Mouse (Mus musculus) left cerebral cortex, adult 8-10 months (tissue): ENCODE measurements around the gene Lonrf2. TPM values are rescaled to one million over a fixed set of nuclear protein-coding genes. Genes with fewer than 3 reads are reported as not detected.

Source experiments
- DNase-seq, 2 experiments: peaks; one replicate each; pipeline ENCODE4 v3.0.0; 2022; ENCODE audit warnings: low spot score in 2 of 2
- total RNA-seq, 4 experiments: library from RNA; stranded (reverse); gene quantifications; 2 replicates each; pipeline ENCODE4 v1.2.4; 2022

The Lonrf2 gene
- 100 to 1,000 TPM; 109 to 123 (median 115) TPM for total RNA-seq

DNA sequence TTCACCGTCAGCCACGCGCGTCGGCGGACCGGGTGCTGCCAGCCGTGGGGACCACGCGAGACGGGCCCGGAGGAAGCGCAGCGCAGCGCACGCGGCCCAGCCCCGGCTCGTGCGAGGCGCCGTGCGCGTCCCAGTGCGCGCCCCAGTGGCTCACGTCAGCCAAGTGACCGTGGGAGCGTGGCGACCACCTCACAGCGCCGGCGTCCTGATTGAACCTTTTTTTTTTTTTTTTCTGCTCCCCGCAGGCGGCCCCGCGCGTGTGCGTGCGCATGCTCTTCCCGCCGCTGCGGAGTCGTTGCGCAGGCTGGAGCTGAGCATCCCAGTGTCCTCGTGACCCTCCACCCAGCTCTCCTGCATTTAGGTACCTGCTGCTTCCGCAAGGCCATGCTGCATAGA, at the start of gene Lonrf2:
TSS of gene Lonrf2 (minus strand) at position 235 of the 396 bp plus-strand sequence.
- peak; percentile 52 to 84 for DNase-seq

DNA sequence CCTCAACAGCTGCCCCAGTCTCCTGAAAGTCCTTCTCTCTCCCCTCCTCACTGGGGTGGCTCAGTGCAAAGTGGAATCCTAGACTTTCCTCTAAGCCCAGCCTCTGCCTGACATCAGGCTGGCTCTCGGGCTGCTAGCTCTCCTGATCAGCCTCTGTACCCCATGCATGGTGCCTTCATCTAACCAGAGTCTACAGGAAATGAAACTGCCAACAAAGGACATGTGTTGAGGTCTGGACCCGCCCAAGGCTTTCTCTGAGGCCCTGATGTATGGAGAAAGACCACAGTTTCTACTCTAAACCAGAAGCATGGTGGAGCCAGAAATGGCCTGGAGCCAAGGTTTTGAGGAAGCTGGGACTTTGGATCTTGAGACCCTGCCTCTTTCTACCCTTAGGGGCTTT, 49.4 kb upstream of the Lonrf2 start:
- DNase-seq, result no peak

DNA sequence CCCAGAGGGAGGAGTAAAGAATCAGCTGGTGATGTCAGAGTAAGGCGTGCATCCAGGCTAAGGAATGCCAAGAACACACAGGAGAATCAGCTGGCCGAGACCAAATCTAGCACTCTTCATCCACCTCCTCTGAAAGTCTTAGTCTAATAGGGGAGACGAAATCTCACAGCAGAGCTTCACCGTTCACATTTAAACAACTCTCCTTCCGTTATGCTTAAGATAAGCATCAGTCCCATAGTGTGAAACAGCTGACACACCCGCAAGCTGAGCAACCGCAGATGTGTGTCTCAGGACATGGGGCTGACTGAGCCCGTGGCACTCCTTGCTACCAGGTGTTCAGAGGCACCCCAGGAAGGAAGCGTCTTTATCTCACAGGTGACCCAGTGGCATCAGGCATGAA, 47.3 kb upstream of the Lonrf2 start:
- DNase-seq, result no peak

DNA sequence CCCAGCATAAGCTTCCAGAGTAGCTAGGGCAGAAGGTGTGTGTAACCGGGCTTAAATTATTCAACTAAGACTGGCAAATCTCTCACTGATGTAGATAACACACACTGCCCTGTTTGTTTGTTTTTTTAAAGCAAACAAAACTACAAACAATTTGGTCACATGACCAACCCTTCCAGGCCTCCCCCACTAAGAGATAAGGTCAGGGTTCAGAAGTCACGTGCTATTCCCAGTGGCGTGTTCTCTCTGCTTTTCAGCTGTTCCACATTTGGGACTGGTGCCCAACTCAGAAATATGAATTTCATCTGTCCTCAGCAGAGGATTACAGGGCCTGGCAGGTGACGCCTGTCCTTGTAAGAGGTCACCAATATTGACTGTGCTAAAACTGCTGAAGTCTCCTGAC, 46.2 kb upstream of the Lonrf2 start:
- no peak for DNase-seq

DNA sequence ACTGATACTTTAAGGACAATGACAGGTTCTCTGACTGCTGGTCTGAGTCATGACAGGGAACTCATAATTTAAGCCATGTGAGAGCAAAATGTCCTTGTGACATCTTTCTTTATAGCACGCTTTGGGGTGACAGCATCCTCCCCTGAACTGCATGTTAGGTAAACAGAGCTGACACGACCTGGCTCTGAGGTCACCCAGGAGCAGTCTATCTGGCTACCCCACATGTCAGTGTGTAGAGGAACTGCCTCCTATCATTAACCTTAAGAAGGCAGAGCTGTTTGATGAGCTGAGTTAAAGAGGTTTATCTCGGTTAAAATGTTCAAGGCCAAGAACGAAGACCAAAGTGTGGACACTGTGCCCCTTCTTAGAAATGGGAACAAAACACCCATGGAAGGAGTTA, 44.9 kb upstream of the Lonrf2 start:
- no peak for DNase-seq

DNA sequence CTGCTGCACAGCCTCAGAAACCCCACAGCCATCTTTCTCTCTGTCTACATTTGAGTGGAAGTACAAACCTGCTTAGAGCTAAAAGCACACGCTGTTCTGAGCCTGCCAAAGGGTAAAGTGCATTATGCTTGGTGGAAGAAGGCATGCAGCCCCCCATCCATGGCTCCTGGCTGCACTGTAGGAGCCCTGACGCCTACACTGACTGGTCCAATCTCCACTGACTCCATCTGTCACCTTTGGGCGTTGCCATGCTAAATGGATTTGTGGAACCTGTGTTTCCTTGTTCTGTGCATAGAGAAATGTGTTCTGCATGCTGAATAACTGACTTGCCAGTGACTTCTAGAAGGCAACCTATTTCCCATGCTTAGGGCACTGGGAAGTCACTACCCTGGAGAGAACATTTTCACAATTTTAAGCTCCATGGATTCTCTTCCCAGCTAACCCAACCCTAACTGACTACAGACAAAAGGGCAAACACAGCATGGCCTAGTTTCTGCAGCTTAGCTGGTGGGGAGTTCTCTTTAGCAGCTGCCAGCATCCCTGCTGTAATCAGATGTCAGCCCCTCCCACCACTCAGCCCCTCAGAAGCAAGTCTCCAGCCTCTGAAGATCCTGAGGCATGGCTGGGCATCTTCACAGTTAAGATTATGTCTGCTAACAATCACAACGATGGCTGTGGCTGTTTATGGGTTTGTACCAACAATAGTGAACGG, 40.3 kb upstream of the Lonrf2 start:
- DNase-seq, result no peak

DNA sequence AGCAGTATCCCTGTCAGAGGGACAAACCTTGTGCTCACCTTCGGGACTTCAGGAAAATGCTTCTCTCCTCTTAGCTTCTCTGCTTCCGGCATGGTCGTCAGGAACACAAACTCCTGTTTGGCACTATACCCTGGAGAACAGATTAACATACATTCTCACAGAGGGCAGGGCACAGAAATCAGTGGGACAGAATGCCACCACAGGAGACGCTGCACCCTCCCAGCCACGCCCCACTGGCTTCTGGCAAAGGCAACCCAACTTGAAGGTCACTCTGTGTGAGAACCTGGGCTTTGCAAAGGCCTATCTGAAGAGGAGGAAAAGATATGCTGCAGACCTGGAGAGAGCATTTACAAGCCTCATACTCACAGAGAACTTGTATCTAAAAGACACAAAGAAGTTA, 37.4 kb upstream of the Lonrf2 start:
- DNase-seq, result no peak

DNA sequence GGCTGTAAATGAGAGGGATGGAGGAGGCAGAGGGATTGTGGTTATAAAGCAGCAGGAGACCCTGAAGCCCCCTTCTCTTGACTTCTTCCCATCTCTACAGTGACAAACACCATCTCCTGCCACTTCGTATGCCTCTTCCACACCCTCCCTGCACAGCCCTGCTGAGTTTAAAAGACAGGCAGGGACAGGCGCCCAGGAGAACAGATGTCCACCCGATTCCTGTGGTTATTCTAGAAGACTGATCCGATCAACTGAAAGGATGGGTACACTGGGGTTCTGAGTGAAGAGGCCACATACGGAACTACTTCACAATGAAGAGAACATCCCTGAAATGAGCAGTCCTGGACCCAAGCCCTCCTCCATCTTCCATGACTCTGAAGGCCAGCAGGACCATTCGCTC, 35.3 kb upstream of the Lonrf2 start:
- DNase-seq, result no peak

DNA sequence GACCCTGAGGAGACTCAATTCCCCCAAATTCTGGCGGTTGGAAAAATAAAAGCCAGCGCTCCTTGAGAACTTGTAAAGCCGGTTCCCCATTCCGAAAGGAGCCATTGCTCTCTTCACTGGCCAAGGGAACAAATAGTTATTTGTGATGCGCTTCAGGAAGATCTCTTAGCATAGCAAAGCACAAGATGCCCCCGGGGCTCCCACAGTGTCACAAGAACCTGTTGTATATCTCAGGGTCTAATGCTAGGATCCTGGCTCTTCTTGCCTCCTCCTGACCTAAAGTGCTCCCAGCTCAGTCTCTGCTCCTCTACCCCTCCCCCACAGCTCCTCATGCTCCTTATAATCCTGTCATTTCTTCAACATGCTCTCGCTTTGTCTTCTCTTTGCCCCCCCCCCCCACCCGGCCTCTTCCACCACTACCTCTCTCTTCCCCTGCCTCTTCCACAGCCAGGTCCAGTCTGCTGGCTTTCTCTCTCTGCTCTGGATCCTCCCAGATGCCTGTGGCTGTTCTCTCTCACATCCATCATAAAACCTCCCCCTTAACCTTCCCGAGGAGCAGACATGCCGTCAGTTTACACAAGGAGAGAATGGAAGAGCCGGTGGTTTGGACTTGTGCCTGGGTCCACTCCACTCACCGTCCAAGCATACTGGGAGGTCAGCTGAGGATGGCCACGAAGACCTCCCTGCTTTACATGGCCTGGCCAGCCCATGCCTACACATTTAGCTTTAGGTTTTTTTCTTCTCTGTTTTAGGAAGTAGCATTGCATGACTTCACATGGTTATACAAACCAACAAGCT, 33.1 kb upstream of the Lonrf2 start:
- no peak for DNase-seq

DNA sequence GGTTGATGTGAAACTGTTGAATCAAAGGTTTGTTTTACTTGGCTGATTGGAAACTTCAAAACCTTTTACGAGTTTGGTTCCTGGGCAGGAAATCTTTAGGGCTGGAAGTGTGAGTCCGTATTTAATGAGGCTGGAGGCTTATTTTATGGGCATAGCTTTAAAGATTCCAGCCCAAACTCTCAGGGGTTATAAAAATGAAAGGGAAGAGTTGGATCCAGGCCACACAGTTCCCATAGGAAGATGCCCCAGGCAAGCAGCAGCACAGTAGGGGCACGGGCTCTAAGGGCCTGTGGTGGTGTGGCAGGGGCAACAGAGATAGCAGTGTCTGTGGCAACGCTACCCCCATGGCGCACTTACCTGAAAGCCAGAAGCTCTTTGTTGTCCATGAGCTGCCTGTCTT, 29.7 kb upstream of the Lonrf2 start:
- DNase-seq, result no peak

DNA sequence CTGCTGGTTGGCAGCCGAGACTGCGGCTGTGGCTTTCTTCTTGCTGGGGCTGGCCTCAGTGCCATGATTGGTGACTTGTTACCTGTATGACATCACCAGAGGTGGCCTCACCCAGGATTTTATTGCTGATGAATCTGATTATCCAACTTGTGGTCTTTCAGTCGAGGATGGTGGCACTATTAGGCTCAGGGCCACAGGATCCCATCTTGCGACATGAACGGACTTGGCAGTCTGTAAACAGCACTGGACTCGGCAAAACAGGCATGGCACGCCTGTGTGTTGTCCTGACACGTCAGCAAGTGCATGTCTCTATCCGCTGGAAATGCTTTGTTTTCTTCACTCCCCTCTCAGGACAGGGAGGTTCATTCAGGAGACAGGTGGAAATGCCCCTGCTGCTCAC, 27.8 kb upstream of the Lonrf2 start:
- DNase-seq, result no peak

DNA sequence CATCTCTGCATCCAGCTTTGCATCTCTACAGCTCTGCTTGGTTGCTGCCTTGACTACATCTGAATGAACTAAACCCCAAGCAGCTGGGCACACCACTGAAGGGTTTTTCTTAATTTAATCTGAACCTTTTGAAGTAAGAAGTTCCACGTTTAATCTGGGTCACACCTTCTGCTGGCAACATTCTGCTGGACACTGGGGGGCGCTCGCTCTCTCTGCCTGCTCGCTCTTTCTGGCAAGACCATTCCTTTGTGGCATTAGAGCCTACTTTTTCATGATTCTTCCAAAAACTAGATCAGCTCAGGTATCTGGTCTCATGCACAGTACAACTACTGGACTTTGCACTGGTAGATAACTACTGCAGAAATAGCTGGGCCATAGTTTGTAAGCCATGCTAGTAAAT, 25.7 kb upstream of the Lonrf2 start:
- peak in 1 of 2 experiments; percentile 28 for DNase-seq

DNA sequence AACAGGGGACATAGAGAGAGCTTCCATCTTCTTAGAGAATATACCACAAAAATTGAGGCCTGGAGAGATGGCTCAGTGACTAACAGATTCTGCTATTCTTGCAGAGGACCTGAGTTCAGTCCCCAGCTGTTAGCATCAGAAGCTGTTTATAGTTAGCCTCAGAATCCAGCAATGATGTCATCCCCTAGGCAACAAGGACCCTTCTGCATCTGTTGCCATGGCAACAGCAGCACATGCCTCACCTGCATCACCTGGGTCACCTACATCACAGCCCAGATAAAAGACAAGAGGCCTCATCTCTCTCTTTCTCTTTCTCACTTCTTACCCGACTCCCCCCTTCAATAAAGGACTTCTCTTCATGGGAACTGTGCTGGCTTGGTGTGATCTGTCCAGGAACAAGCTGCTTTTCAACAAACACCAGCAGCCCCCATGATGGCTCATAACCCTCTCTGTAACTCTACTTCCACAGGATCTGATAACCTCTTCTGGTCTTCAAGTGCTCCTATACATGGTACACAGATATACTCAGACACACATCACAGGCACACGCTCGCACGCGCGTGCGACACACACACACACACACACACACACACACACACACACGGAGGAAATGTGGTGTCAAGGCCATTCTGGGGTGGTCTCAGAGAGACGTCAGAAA, 24.5 kb upstream of the Lonrf2 start:
- DNase-seq, result no peak

DNA sequence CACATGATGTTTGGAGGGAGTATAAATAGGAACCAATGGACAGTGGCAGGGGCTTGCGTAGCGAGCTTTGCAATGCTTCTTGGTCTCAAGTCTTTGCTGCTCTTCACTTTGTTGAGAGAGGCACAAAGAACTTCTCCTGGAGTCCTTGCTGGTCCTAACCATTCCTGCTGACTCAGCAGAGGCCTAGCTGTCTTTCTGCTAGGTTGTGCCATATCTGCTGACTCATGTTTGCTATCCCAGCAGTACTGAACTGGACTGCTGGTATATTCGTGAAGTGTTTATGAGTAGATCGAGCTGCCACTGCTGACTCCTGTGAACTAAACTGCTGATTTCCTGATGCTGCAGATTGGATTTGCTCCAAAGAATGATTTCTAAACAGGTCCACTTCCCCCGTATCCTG, 23.7 kb upstream of the Lonrf2 start:
- no peak for DNase-seq

DNA sequence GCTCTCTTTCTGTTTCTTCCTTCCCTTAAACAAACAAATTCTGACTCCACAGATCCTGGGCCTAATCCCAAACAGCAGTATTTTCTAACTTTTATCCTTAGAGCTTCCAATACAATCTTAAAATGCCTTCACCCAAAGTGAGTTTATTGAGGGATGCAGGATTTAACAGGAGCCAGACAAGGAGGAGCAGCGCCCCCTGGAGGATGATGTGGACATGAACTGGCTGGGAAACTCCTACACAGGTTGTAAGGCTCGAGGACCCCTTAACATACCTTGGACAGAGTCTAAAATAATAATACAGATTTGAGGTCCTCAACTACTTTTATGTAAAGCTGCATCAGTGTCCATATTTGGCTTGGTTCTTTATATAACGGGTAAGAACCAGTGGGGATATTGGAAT, 19.7 kb upstream of the Lonrf2 start:
- peak in 1 of 2 experiments; percentile 55 for DNase-seq

DNA sequence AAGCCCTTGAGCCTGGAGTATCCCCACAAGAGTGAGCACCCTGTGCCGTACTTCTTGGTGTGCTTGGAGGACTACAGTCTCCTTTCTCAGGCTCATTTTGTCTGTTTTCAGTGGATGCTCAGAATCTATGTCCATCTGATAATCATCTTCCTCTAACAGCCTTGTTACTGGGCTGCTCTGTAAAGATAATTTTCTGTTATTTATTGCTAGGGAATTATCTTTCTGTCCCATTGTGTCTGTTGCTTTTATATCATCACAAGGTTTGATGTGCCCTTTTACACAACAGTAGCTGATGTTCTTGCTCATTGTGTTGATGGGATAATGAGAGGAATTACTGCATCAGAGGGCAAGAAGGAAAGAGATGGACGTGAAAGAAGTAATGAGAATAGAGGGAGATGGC, 15.7 kb upstream of the Lonrf2 start:
- DNase-seq, result no peak

DNA sequence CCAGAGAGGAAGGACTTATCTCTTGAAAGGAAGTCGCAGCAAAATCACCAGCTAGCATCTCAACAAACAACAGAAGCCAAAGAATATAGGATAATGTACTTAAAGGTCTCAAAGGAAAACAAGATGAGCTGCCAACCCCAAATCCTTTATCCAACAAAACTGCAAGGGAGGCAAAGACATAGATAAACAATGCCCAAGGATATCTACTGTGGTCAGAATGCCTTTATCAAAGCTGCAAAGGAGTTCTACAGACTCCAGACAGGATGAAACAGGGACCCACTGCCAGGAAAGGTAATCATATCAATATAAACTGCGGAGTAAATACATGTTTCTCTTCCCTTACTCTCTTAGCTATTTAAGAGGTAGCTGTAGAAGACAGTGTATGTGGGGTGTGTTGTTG, 14.1 kb upstream of the Lonrf2 start:
- DNase-seq, result no peak

DNA sequence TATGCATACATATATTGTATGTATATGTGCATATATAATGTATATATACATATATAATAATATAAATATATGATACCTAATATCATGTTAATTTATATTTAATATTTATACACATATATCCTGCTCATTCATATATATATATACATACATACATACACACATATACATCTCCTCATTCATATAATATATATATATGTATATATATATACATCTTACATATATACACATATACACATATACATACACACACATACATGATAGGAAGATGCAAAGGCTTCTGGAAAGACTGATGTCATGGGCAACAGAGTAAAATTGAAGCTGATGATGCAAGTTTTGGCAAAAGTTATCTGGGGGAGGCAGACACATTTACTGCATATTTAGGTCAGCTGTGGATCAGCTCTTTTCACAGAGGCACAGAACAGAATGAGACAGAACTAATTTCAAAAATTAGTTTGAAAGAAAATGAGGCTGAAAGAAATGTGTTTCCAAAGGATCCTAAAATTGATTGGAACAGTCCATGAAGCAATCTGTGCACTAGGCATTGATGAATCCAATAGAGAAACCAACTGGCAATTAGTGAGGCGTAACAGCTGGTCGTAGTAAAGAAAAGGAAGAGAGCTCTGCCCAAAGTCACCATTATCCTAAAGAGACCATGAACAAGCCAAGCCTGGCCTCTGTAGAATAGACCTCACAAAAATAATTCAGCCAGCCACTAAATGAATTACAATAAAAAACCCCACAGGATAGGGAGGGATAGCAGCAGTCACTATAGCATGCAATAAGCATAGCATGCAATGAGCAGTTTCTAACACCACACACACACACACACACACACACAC, 12.2 kb upstream of the Lonrf2 start:
- no peak for DNase-seq

DNA sequence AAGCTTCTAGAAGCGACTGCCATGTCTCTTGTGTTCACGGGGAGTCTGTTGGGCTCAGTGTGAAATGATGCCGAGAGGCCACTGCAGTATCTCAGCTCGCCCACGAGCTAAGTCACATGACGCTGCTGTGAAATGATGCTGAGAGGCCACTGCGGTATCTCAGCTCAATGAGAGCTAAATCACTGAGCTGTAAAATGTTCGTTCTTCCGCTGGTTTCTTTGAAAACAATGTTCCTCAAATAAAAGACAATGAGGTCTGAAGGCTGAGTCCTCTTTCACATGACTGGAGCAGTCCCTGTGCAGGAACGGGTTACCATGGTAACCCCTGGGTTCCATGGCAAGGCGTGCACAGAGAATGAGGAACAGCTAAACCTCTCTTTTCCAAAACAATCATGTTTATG, 11.5 kb upstream of the Lonrf2 start:
- DNase-seq, result peak; percentile 42 to 75

DNA sequence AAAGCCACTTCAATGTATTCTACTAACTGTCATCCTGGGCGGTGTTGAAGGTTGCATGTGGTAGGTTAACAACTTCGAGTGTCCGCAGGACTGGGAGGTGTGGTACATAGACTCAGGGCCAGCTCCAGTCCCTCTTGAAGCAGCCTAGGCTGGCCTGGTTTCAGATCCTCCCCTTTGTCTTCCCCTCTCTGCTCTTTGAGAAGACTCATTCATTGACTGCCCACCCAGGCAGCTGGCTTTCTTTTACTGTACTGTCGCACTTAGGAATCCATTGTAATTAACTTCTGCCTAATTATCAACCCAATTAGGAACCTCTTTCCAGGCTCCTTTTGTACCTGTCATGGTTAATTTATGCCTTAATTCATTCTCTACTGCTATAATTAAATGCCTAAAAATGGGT, 6.8 kb upstream of the Lonrf2 start:
- no peak for DNase-seq

DNA sequence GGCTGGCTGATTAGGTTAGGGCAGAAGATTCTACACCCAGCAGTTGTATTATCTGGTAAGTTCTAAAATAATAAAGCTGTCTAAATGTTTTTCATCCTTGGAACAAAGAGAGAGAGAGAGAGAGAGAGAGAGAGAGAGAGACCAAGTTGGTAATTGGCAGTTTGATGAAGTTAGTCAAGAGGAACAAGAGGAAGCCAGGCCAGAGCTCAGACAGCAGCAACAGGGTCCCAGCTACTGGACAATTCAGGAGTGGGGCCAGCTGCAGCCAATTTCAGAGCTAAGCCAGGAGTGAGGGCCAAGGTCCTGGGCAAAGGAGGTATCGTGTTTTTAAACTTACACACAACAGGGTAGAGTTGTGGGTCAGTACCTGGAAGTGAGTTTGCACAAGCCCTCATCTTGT, 6.3 kb upstream of the Lonrf2 start:
- DNase-seq, result no peak

DNA sequence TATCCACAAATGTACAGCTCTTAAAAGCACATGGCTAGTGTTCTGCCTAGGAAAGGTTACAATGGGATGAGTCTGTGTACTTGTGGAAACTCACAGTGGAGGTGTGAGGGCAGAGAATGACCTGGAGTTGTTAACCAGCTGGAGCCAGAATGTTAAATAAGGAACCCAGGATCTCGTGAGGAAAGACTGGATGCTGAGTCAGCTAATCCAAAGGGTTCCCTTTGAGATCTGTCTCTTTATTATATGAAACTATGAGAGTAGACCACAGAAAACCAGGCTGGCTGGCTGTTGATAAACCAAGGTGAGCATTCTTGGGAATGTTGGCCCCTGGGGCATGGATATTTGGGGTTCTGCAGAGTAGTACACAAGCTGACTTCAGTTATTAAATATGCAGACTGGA, 3.4 kb upstream of the Lonrf2 start:
- DNase-seq, result no peak
